Mouse (Mus musculus): ENCODE measurements at regions not wholly inside any gene's neighbourhood (a gene's known extent, or its start where the extent isn't known, plus 50 kb on each side); places are given as distances from the start of the nearest gene placed in this dataset.
A peak's percentile ranks its signal among the peaks of the same experiment; 100 is the strongest.

- Histone ChIP-seq H3K4me2 (ENCODE audit: low read depth, low read length) (no peak overlapping the region), H3K4me1 (ENCODE audit: control insufficient read depth, insufficient read depth, low read length) (0 out of 2 replicates have a peak, but pooled peaks cover 3% of the 10 kb centered on the region), H3K9ac (replicated peaks; ENCODE audit: low read depth, low read length) (no peak overlapping the region), H3K4me3 (ENCODE audit: low read depth, low read length) (no peak overlapping the region), H3K9me3 (ENCODE audit: control insufficient read depth, low read length) (no peaks in the 10 kb centered on the region), H3K27me3 (ENCODE audit: control insufficient read depth, insufficient read depth, low read length) (no peaks in the 10 kb centered on the region), H3K36me3 (ENCODE audit: control insufficient read depth, insufficient read depth, low read length) (no peaks in the 10 kb centered on the region), H3K27ac (ENCODE audit: low read depth, low read length) (no peak overlapping the region)
- 24% methylated on average over 13 of the region's 13 CpGs for WGBS
- peak; percentile 62; the same call in 1 of the 2 replicates for ATAC-seq (ENCODE audit: low read depth)
Observed at GRCm38 (mm10) chr13:83884766-83885543, 337.1 kb upstream of the Tmem161b start.

- H3K9me3 ChIP-seq (ENCODE audit: control insufficient read depth, low read length), result no peaks in the 10 kb centered on the region
- ATAC-seq (ENCODE audit: low read depth), result no peak
- H3K9ac ChIP-seq (replicated peaks; ENCODE audit: low read depth, low read length), result no peak overlapping the region
- no peak overlapping the region for H3K4me3 ChIP-seq (ENCODE audit: low read depth, low read length)
- H3K36me3 ChIP-seq (ENCODE audit: control insufficient read depth, insufficient read depth, low read length), result no peaks in the 10 kb centered on the region
- no peaks in the 10 kb centered on the region for H3K27me3 ChIP-seq (ENCODE audit: control insufficient read depth, insufficient read depth, low read length)
- WGBS, result 70% methylated on average over 4 of the region's 4 CpGs
- no peaks in the 10 kb centered on the region for H3K4me1 ChIP-seq (ENCODE audit: control insufficient read depth, insufficient read depth, low read length)
- 0 out of 2 replicates have a peak overlapping the region, but pooled peaks have one; percentile 10 for H3K27ac ChIP-seq (ENCODE audit: low read depth, low read length)
- no peak overlapping the region for H3K4me2 ChIP-seq (ENCODE audit: low read depth, low read length)
Observed at GRCm38 (mm10) chr13:83885729-83886128, 336.4 kb upstream of the Tmem161b start.

DNA sequence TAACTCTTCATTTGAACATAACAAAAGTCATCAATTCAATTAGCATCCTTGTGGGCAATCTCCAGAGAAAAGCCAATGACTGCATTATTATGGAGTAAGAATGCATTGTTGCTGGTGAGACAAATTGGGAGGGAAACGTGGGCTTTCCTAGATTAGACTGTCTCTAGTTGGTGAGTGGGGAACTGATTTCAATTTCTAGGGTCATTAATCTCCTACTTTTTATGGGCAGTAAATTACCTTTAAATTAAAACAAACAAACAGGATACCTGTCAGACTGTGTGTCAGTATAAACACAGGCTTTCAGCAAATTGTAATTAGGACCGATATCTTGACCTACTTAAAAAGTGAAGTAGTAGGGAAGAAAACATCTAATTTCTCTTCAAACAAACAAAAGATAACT is 307.4 kb upstream of the Tmem161b start:
- H3K36me3 ChIP-seq (ENCODE audit: control insufficient read depth, insufficient read depth, low read length), result no peaks in the 10 kb centered on the region
- H3K9ac ChIP-seq (replicated peaks; ENCODE audit: low read depth, low read length), result no peak overlapping the region
- no peaks in the 10 kb centered on the region for H3K27me3 ChIP-seq (ENCODE audit: control insufficient read depth, insufficient read depth, low read length)
- no peaks in the 10 kb centered on the region for H3K4me1 ChIP-seq (ENCODE audit: control insufficient read depth, insufficient read depth, low read length)
- H3K9me3 ChIP-seq (ENCODE audit: control insufficient read depth, low read length), result no peaks in the 10 kb centered on the region; the same call in 1 of the 2 replicates
- no peak overlapping the region for H3K27ac ChIP-seq (ENCODE audit: low read depth, low read length)
- no peak overlapping the region for H3K4me2 ChIP-seq (ENCODE audit: low read depth, low read length)
- WGBS, result 41% methylated on average over 2 of the region's 2 CpGs
- ATAC-seq (ENCODE audit: low read depth), result peak; percentile 60; the same call in 1 of the 2 replicates
- H3K4me3 ChIP-seq (ENCODE audit: low read depth, low read length), result no peak overlapping the region

GRCm38 (mm10) chr13:83932761-83933160 is 289.3 kb upstream of the Tmem161b start:
- Histone ChIP-seq H3K9ac (replicated peaks; ENCODE audit: low read depth, low read length) (no peak overlapping the region), H3K4me2 (ENCODE audit: low read depth, low read length) (no peak overlapping the region), H3K36me3 (ENCODE audit: control insufficient read depth, insufficient read depth, low read length) (no peaks in the 10 kb centered on the region), H3K4me1 (ENCODE audit: control insufficient read depth, insufficient read depth, low read length) (no peaks in the 10 kb centered on the region), H3K27me3 (ENCODE audit: control insufficient read depth, insufficient read depth, low read length) (no peaks in the 10 kb centered on the region), H3K4me3 (ENCODE audit: low read depth, low read length) (no peak overlapping the region), H3K27ac (ENCODE audit: low read depth, low read length) (no peak overlapping the region), H3K9me3 (ENCODE audit: control insufficient read depth, low read length) (no peaks in the 10 kb centered on the region)
- WGBS, result 84% methylated on average over 2 of the region's 2 CpGs
- ATAC-seq (ENCODE audit: low read depth), result no peak

- H3K4me2 ChIP-seq (ENCODE audit: low read depth, low read length), result no peak overlapping the region
- H3K27ac ChIP-seq (ENCODE audit: low read depth, low read length), result no peak overlapping the region
- H3K9me3 ChIP-seq (ENCODE audit: control insufficient read depth, low read length), result no peaks in the 10 kb centered on the region
- H3K27me3 ChIP-seq (ENCODE audit: control insufficient read depth, insufficient read depth, low read length), result no peaks in the 10 kb centered on the region
- no peak overlapping the region for H3K9ac ChIP-seq (replicated peaks; ENCODE audit: low read depth, low read length)
- H3K4me3 ChIP-seq (ENCODE audit: low read depth, low read length), result no peak overlapping the region
- H3K4me1 ChIP-seq (ENCODE audit: control insufficient read depth, insufficient read depth, low read length), result no peaks in the 10 kb centered on the region
- no peak for ATAC-seq (ENCODE audit: low read depth)
- no peaks in the 10 kb centered on the region for H3K36me3 ChIP-seq (ENCODE audit: control insufficient read depth, insufficient read depth, low read length)
- WGBS, result 80% methylated on average over 4 of the region's 4 CpGs
Observed at GRCm38 (mm10) chr13:83946495-83946894, 275.6 kb upstream of the Tmem161b start.

DNA sequence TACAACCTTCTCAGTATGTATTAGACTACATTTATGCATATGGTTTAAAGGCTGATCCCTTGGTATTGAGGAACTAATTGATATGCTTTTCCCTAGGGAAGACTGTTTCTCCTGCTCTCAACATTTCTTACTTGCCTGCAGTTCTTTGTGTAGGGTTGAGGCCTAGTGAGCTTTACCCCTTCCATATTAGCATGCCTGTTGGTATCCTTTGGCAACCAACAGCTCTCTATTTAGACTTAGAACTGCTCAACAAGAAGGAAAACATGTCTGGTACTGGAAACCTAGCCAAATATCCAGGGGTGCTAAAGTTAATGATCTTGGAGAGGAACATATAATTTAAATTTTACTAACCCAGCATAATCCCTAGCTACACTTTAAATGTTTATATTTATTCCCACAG is 270.9 kb upstream of the Tmem161b start:
- no peak for ATAC-seq (ENCODE audit: low read depth)

GRCm38 (mm10) chr13:83951808-83952207 is 270.3 kb upstream of the Tmem161b start:
- WGBS, result 91% methylated on average over 3 of the region's 3 CpGs
- Histone ChIP-seq H3K4me2 (ENCODE audit: low read depth, low read length) (no peak overlapping the region), H3K9ac (replicated peaks; ENCODE audit: low read depth, low read length) (no peak overlapping the region), H3K4me1 (ENCODE audit: control insufficient read depth, insufficient read depth, low read length) (no peaks in the 10 kb centered on the region), H3K36me3 (ENCODE audit: control insufficient read depth, insufficient read depth, low read length) (no peaks in the 10 kb centered on the region), H3K27ac (ENCODE audit: low read depth, low read length) (no peak overlapping the region), H3K27me3 (ENCODE audit: control insufficient read depth, insufficient read depth, low read length) (no peaks in the 10 kb centered on the region), H3K4me3 (ENCODE audit: low read depth, low read length) (no peak overlapping the region), H3K9me3 (ENCODE audit: control insufficient read depth, low read length) (no peaks in the 10 kb centered on the region)
- no peak for ATAC-seq (ENCODE audit: low read depth)

More for the DNA sequence above, 270.9 kb upstream of the Tmem161b start:
- Histone ChIP-seq H3K27ac (ENCODE audit: low read depth, low read length) (no peak overlapping the region), H3K4me3 (ENCODE audit: low read depth, low read length) (no peak overlapping the region), H3K9ac (replicated peaks; ENCODE audit: low read depth, low read length) (no peak overlapping the region), H3K4me1 (ENCODE audit: control insufficient read depth, insufficient read depth, low read length) (no peaks in the 10 kb centered on the region), H3K27me3 (ENCODE audit: control insufficient read depth, insufficient read depth, low read length) (no peaks in the 10 kb centered on the region), H3K4me2 (ENCODE audit: low read depth, low read length) (no peak overlapping the region), H3K9me3 (ENCODE audit: control insufficient read depth, low read length) (no peaks in the 10 kb centered on the region), H3K36me3 (ENCODE audit: control insufficient read depth, insufficient read depth, low read length) (no peaks in the 10 kb centered on the region)

- 54% methylated on average over 4 of the region's 4 CpGs for WGBS
- ATAC-seq (ENCODE audit: low read depth), result peak; percentile 69; the same call in 1 of the 2 replicates
Observed at GRCm38 (mm10) chr13:83952353-83952752, 269.7 kb upstream of the Tmem161b start.

DNA sequence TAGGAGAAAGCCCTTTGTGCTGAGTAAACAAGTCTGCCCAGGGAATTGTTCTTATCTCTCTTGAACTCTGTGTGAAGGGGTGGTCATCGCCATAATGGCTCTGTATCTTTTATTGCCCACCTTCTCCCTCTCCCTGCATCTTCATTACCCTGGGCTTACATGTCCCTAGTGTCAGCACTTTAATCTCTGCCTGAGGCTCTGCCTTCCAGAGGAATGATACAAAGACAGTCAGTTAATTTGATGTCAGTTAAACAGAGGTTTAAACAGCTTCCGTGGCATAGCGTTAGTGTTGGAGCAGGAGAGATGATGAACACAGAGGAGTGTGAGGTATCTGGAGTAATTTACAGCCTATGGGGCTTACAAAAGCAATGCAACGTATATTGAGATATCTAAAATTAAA is 269.2 kb upstream of the Tmem161b start:
- Histone ChIP-seq H3K4me1 (ENCODE audit: control insufficient read depth, insufficient read depth, low read length) (no peaks in the 10 kb centered on the region), H3K4me3 (ENCODE audit: low read depth, low read length) (no peak overlapping the region), H3K27ac (ENCODE audit: low read depth, low read length) (peak overlapping the region; percentile 24; the same call in 1 of the 2 replicates), H3K36me3 (ENCODE audit: control insufficient read depth, insufficient read depth, low read length) (no peaks in the 10 kb centered on the region), H3K9ac (replicated peaks; ENCODE audit: low read depth, low read length) (no peak overlapping the region), H3K4me2 (ENCODE audit: low read depth, low read length) (no peak overlapping the region), H3K9me3 (ENCODE audit: control insufficient read depth, low read length) (no peaks in the 10 kb centered on the region), H3K27me3 (ENCODE audit: control insufficient read depth, insufficient read depth, low read length) (no peaks in the 10 kb centered on the region)
- WGBS, result 13% methylated on average over 4 of the region's 4 CpGs
- peak; percentile 79 for ATAC-seq (ENCODE audit: low read depth)

More at GRCm38 (mm10) chr13:83952353-83952752, 269.7 kb upstream of the Tmem161b start:
- Histone ChIP-seq H3K27me3 (ENCODE audit: control insufficient read depth, insufficient read depth, low read length) (no peaks in the 10 kb centered on the region), H3K27ac (ENCODE audit: low read depth, low read length) (0 out of 2 replicates have a peak overlapping the region, but pooled peaks have one; percentile 24), H3K36me3 (ENCODE audit: control insufficient read depth, insufficient read depth, low read length) (no peaks in the 10 kb centered on the region), H3K4me1 (ENCODE audit: control insufficient read depth, insufficient read depth, low read length) (no peaks in the 10 kb centered on the region), H3K9me3 (ENCODE audit: control insufficient read depth, low read length) (no peaks in the 10 kb centered on the region), H3K9ac (replicated peaks; ENCODE audit: low read depth, low read length) (no peak overlapping the region), H3K4me2 (ENCODE audit: low read depth, low read length) (no peak overlapping the region), H3K4me3 (ENCODE audit: low read depth, low read length) (no peak overlapping the region)
